Mouse (Mus musculus): ENCODE results near the gene 4933430I17Rik.

DNA sequence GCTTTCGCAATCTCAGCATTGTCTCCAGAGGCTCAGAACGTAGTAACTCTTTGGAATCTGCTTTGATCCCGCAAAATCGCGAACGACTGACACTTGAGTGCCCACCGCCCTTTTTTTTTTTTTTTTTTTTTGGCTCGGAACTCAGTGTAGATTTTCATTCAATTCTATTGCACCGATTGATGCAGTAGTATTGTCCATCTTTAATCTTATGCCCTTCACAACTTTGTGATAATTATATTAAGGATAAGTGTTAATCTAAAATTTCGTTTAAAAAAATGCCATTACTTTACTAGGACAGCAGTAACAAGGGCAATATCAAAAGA is 281 bp downstream of the 4933430I17Rik start:
- TF ChIP-seq CTCF (IDR thresholded peaks at IDR 0.05; ENCODE audit: extremely low read depth, insufficient read length, insufficient replicate concordance, low read depth, low read length), result 0 out of 2 replicates have a peak, but pooled peaks have one; percentile 6
- no peak for TF ChIP-seq POLR2A (IDR thresholded peaks at IDR 0.05; ENCODE audit: low read depth, low read length)
